Mouse (Mus musculus) kidney, embryonic 15.5 days (tissue): Measurements from ENCODE around the gene Ess2. TPM values are rescaled to one million over a fixed set of nuclear protein-coding genes. Genes with fewer than 3 reads are reported as not detected.
A peak's percentile ranks its signal among the peaks of the same experiment; 100 is the strongest.

Experiments used
- ATAC-seq: fragments of 200-750 bp; cut with Nextera tagmentation; replicated peaks from 2 replicates; pipeline ENCODE4 v1.8.0; 2017; ENCODE audit warnings: moderate TSS enrichment; ENCODE audit not compliant: low FRiP score
- H3K27ac ChIP-seq: fragments of 300-500 bp; sonication (generic); 2 replicates; pipeline ENCODE4 v1.5.1; 2015; ENCODE audit warnings: mild to moderate bottlenecking, inconsistent platforms
- H3K27me3 ChIP-seq: fragments of 300-500 bp; sonication (generic); 2 replicates; pipeline ENCODE4 v1.6.1; 2015; ENCODE audit warnings: inconsistent platforms
- H3K36me3 ChIP-seq: fragments of 300-500 bp; sonication (generic); 2 replicates; pipeline ENCODE4 v1.6.1; 2015; ENCODE audit warnings: inconsistent platforms
- H3K4me1 ChIP-seq: fragments of 300-500 bp; sonication (generic); 2 replicates; pipeline ENCODE4 v1.6.1; 2015; ENCODE audit warnings: inconsistent platforms
- H3K4me2 ChIP-seq: fragments of 300-500 bp; sonication (generic); 2 replicates; pipeline ENCODE4 v1.6.1; 2015; ENCODE audit warnings: moderate library complexity, mild to moderate bottlenecking, inconsistent platforms
- H3K4me3 ChIP-seq: fragments of 300-500 bp; sonication (generic); replicated peaks from 2 replicates; pipeline ENCODE4 v1.5.1; 2015; ENCODE audit warnings: mild to moderate bottlenecking, inconsistent platforms
- H3K9ac ChIP-seq: fragments of 300-500 bp; sonication (generic); 2 replicates; pipeline ENCODE4 v1.6.1; 2015; ENCODE audit warnings: mild to moderate bottlenecking, inconsistent platforms
- H3K9me3 ChIP-seq: fragments of 300-500 bp; sonication (generic); replicated peaks from 2 replicates; pipeline ENCODE4 v1.6.1; 2016; ENCODE audit warnings: inconsistent platforms
- WGBS: fragments of 180-500 bp; shearing (Covaris S2); methylation state at CpG from one replicate; pipeline ENCODE4 v1.1.7; 2015; ENCODE audit warnings: mixed read lengths; 5-methylcytosine and 5-hydroxymethylcytosine counted together
- polyA plus RNA-seq: library from polyadenylated mRNA; unstranded; fragments of >200 nt; fragmentation: Nextera tagmentation; extraction: Ambion mirVana; gene quantifications from 2 replicates; pipeline ENCODE4 v1.2.1, GENCODE M21; 2015

Gene Ess2
- polyA plus RNA-seq, 1 experiment from 2014 or later, result 42.3 TPM

DNA sequence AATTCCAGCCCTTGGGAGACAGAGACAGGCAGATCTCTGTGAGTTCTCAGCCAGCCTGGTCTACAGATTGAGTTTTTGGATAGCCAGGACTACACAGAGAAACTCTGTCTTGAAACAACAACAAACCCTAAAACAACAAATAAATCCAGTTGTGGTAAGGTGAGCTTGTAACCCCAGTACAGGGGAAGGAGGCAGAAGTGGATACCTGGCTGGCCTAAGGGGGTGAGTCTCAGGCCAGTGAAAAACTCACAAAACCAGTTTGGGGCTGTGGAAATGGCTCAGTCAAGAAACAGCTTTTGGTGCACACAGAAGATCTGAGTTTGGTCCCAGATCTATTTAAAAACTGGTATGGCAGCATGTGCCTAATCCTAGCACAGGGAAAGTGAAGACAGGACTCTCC, 29.0 kb downstream of the Ess2 start:
- Histone ChIP-seq H3K4me2 (no peak overlapping the region), H3K9me3 (no peaks in the 10 kb centered on the region), H3K4me3 (no peak overlapping the region), H3K27me3 (no peaks in the 10 kb centered on the region), H3K4me1 (peaks cover 4% of the 10 kb centered on the region; the same call in 1 of the 2 replicates), H3K9ac (no peak overlapping the region), H3K36me3 (peaks cover 27% of the 10 kb centered on the region), H3K27ac (no peak overlapping the region)
- no peak for ATAC-seq

DNA sequence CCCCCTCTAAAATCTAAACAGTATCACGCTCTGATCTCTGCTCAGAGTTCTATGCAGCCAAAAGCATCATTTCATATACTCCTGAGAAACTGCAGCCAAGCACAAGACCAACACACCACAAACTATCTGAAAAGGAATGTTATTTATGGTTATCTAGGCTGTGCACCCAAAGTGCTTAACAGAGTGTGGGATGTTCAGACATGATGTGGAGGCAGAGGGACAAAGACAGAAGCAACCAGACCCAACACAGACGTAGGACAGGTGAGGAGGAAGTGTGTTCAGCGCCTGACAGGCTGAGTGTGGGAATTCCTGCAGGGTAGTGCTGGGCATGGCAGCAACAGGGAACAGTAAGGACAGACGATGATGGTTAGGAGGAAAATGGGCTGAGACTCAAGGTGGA, 31.6 kb downstream of the Ess2 start:
- H3K4me2 ChIP-seq, result no peak overlapping the region
- H3K4me1 ChIP-seq, result peaks cover 4% of the 10 kb centered on the region; the same call in 1 of the 2 replicates
- ATAC-seq, result no peak
- WGBS, result 88% methylated on average over 4 of the region's 4 CpGs
- no peaks in the 10 kb centered on the region for H3K27me3 ChIP-seq
- H3K4me3 ChIP-seq, result no peak overlapping the region
- no peak overlapping the region for H3K27ac ChIP-seq
- no peak overlapping the region for H3K9ac ChIP-seq
- H3K9me3 ChIP-seq, result no peaks in the 10 kb centered on the region
- H3K36me3 ChIP-seq, result peaks cover 29% of the 10 kb centered on the region

DNA sequence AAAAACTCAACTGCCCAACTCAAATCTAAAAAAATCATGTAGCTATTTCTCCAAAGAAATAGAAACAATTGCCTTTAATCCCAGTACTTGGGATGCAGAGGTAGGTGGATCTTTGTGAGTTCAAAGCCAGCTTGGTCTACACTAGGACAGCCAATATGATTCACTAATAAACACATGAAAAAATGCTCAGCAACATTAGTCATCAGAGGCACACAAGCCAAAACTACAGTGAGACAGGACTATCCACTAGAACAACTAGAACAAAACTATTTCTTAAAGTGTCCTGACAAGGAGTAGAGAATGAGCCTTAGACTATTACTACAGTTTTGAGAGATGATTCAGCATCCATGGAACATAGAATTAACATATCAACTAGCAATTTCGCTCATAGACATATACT, 35.1 kb downstream of the Ess2 start:
- no peak overlapping the region for H3K9ac ChIP-seq
- H3K27me3 ChIP-seq, result no peaks in the 10 kb centered on the region
- H3K4me1 ChIP-seq, result no peaks in the 10 kb centered on the region
- H3K4me3 ChIP-seq, result no peak overlapping the region
- H3K36me3 ChIP-seq, result peaks cover 40% of the 10 kb centered on the region
- no peaks in the 10 kb centered on the region for H3K9me3 ChIP-seq
- no peak for ATAC-seq
- no peak overlapping the region for H3K4me2 ChIP-seq
- H3K27ac ChIP-seq, result no peak overlapping the region
- 94% methylated on average over 1 of the region's 1 CpGs for WGBS

DNA sequence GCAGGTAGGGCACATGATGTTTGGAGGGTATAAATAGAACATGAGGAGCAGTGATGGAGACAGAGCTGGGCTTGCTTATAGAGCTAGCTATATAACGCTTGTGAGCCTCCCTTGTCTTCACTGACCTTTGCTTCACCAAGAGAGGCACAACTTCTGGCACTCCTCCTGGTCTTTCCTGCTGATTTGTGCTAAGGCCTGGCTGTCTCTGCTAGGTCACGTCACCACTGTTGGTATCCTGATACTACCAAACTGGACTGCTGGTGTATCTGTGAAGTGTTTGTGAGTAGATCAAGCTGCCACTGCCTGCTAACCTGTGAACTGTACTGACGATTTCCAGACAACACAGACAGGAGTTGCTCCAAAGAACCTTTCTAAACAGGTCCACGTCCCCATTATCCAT, 36.0 kb downstream of the Ess2 start:
- H3K4me3 ChIP-seq, result no peak overlapping the region
- no peaks in the 10 kb centered on the region for H3K27me3 ChIP-seq
- H3K27ac ChIP-seq, result no peak overlapping the region
- 79% methylated on average over 4 of the region's 4 CpGs for WGBS
- H3K4me1 ChIP-seq, result no peaks in the 10 kb centered on the region
- no peak overlapping the region for H3K9ac ChIP-seq
- no peaks in the 10 kb centered on the region for H3K9me3 ChIP-seq
- no peak overlapping the region for H3K4me2 ChIP-seq
- peaks cover 50% of the 10 kb centered on the region for H3K36me3 ChIP-seq
- no peak for ATAC-seq

DNA sequence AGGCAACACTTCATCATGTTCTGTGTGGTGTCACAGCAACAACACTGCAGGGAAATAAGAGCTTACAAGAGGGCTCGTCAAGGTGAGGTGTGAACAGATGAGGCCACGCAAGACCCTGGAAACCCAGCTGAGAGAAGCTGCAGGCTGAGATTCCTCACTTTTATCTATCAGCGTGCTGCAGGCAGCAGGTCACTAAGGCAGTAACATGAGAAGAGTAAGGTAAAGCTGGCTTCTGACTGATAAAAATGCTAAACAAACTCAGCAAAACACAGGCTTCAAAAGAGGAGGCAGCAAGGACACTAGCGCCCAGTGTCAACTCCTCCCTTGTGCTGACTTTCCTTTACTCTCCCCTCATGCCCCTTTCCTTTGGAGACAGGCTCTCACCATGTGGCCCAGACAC, 38.2 kb downstream of the Ess2 start:
- H3K9me3 ChIP-seq, result no peaks in the 10 kb centered on the region
- no peak overlapping the region for H3K9ac ChIP-seq
- H3K4me3 ChIP-seq, result no peak overlapping the region
- 45% methylated on average over 4 of the region's 4 CpGs for WGBS
- peaks cover 58% of the 10 kb centered on the region for H3K36me3 ChIP-seq
- no peaks in the 10 kb centered on the region for H3K4me1 ChIP-seq
- H3K27ac ChIP-seq, result no peak overlapping the region
- no peak for ATAC-seq
- H3K27me3 ChIP-seq, result no peaks in the 10 kb centered on the region
- no peak overlapping the region for H3K4me2 ChIP-seq

DNA sequence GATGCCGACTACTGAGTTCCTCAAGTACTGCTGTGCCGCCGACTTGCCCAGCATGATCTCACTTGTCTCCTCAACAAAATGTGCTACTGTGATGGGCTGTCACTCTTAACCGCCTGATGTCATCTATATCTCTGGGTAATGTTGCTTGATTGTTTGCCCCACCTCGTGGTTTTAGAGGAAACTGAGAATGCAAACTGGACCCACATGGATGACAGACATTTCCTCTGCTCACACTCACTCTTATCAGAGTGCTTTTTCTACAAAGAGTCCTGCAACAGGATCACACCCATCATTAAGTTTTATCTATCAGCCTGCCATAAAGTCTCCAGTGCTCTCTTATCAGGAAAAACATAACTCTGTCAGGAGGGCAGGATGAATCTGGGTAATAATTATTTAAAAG, 39.9 kb downstream of the Ess2 start:
- H3K4me1 ChIP-seq, result no peaks in the 10 kb centered on the region
- ATAC-seq, result no peak
- H3K9me3 ChIP-seq, result no peaks in the 10 kb centered on the region
- H3K4me2 ChIP-seq, result no peak overlapping the region
- peaks cover 53% of the 10 kb centered on the region for H3K36me3 ChIP-seq
- H3K27me3 ChIP-seq, result no peaks in the 10 kb centered on the region
- 77% methylated on average over 5 of the region's 5 CpGs for WGBS
- no peak overlapping the region for H3K27ac ChIP-seq
- no peak overlapping the region for H3K9ac ChIP-seq
- no peak overlapping the region for H3K4me3 ChIP-seq

DNA sequence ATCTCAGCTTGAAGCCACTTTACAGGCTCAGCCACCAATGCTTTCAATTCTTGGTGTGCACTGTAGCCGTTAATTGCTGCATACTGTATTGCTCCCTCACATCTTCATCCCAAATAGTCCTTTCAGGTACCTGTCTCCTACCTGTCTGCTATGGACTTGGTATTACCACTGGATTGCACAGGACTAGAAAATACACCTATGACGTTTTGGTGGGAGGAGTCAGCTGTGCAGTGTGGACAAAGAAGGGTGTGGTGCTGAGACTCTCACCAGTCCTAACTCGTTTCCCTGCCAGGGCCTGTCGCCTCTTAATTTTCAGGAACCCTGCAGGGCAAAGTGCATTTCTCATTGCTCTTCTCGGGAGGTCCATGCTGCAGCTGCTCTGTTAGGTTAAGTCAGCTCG, 45.4 kb downstream of the Ess2 start:
- Histone ChIP-seq H3K36me3 (peaks cover 59% of the 10 kb centered on the region), H3K4me2 (no peak overlapping the region), H3K27me3 (no peaks in the 10 kb centered on the region), H3K4me1 (no peaks in the 10 kb centered on the region), H3K4me3 (no peak overlapping the region), H3K9ac (no peak overlapping the region), H3K27ac (peak overlapping the region; percentile 15; the same call in 1 of the 2 replicates), H3K9me3 (no peaks in the 10 kb centered on the region)
- ATAC-seq, result no peak
- WGBS, result 73% methylated on average over 6 of the region's 6 CpGs

DNA sequence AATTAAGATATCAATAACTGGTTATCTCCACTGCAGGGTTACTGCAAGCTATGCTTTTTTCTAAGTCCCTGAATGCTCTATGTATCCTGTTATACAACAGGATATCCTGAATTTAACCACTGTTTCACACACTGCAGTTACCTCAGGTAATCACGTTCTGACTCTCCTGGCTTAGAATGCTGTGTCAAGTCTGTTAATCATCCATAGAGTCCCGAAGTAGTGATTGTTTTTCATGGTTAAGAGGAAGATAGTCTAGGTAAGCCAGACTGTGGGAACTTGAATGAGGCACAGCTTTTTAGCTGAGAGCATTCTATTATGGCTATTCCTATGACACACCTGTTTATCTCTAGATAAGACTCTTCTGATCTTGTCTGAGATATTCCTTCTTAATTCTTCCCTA, 45.9 kb downstream of the Ess2 start:
- 63% methylated on average over 2 of the region's 2 CpGs for WGBS
- no peak for ATAC-seq

DNA sequence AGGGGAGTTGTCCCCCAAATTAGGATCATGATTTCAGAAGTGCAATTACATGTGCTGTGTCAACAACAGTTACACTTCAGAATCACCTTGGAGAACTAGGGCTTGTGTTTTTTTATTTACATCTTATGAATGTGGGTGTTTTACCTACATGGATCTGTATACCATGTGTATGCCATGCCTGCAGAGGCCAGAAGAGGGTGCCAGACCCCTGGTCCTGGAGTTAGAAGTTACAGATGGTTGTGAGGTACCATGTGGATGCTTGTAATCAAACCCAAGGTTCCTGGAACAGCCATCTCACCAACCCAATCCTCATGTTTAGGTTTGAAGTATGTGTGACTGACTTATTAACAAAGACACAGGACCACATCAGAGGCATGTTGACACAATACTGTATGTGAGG, 52.6 kb downstream of the Ess2 start:
- ATAC-seq, result no peak
- Histone ChIP-seq H3K27ac (no peak overlapping the region), H3K4me3 (no peak overlapping the region), H3K27me3 (no peaks in the 10 kb centered on the region), H3K4me1 (no peaks in the 10 kb centered on the region), H3K4me2 (no peak overlapping the region), H3K9ac (no peak overlapping the region), H3K9me3 (no peaks in the 10 kb centered on the region), H3K36me3 (peaks cover 82% of the 10 kb centered on the region)

More for the DNA sequence above, 45.9 kb downstream of the Ess2 start:
- no peaks in the 10 kb centered on the region for H3K9me3 ChIP-seq
- H3K27me3 ChIP-seq, result no peaks in the 10 kb centered on the region
- H3K4me2 ChIP-seq, result no peak overlapping the region
- H3K9ac ChIP-seq, result no peak overlapping the region
- H3K27ac ChIP-seq, result no peak overlapping the region
- no peak overlapping the region for H3K4me3 ChIP-seq
- no peaks in the 10 kb centered on the region for H3K4me1 ChIP-seq
- H3K36me3 ChIP-seq, result peaks cover 59% of the 10 kb centered on the region

DNA sequence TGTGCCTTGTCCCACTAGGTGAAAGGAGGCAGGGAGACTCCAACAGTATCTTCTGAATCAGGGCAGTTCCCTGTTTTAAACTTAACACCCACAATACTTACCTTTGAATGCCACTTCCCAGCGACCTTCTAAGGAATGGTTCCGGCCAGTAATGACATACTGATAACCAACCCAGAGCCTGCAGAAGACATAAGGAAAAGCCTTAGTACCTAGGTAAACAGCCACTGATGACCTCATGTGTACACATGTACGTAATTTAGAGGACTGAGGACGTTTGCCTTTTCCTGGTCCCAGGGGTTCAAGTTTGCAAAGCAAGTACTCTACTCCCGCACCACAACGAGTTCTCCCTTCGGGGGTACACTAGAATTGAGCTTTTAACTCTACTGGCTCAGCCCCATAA, 54.0 kb downstream of the Ess2 start:
- Histone ChIP-seq H3K4me1 (no peaks in the 10 kb centered on the region), H3K27me3 (no peaks in the 10 kb centered on the region), H3K36me3 (peaks cover 87% of the 10 kb centered on the region), H3K4me3 (no peak overlapping the region), H3K9me3 (no peaks in the 10 kb centered on the region), H3K4me2 (no peak overlapping the region), H3K9ac (no peak overlapping the region), H3K27ac (no peak overlapping the region)
- 86% methylated on average over 7 of the region's 7 CpGs for WGBS
- no peak for ATAC-seq

DNA sequence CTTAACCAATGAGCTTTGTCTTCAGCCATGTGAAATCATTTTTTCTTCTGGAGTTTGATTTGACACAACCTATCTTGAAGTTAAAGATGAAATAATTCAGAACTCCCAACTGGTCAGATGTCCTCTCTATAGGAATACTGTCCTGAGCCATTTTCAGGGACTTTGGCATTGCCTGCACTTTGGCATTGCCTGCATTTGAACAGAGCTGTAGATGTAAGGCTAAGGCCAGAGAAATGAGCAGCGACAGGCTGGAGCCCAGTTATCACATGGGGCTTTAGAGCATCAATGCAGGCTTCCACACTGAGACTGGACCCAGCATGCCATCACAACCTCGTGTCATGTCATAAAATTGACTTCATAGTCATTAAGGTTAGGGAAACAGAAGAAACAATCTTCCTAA, 57.9 kb downstream of the Ess2 start:
- H3K27ac ChIP-seq, result no peak overlapping the region
- H3K4me2 ChIP-seq, result no peak overlapping the region
- no peak for ATAC-seq
- no peaks in the 10 kb centered on the region for H3K27me3 ChIP-seq
- WGBS, result 84% methylated on average over 2 of the region's 2 CpGs
- H3K4me3 ChIP-seq, result no peak overlapping the region
- H3K36me3 ChIP-seq, result peaks cover 93% of the 10 kb centered on the region
- H3K4me1 ChIP-seq, result no peaks in the 10 kb centered on the region
- no peaks in the 10 kb centered on the region for H3K9me3 ChIP-seq
- no peak overlapping the region for H3K9ac ChIP-seq

DNA sequence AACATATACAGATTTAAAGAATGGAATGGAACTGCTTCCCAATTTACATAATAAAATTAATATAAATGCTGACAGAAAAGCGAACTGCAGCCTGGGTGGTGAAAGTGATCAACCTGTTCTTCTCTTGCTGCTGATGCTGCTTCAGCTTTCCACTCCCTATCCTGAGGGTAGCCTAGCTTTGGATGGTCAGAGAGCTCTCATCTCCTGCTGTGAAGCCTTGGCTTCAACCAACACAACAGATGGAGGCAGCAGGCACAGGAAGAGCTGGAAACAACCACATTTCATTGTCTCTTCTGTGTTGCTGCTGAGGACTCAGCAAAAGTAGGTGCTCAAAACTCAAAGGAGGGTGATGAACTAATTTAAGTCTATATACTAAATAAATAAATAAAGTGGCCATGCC, 59.3 kb downstream of the Ess2 start:
- ATAC-seq, result no peak
- Histone ChIP-seq H3K36me3 (peaks cover 93% of the 10 kb centered on the region), H3K4me2 (no peak overlapping the region), H3K27me3 (no peaks in the 10 kb centered on the region), H3K9me3 (no peaks in the 10 kb centered on the region), H3K4me3 (no peak overlapping the region), H3K27ac (no peak overlapping the region), H3K9ac (no peak overlapping the region), H3K4me1 (no peaks in the 10 kb centered on the region)
- WGBS, result 100% methylated on average over 1 of the region's 1 CpGs

DNA sequence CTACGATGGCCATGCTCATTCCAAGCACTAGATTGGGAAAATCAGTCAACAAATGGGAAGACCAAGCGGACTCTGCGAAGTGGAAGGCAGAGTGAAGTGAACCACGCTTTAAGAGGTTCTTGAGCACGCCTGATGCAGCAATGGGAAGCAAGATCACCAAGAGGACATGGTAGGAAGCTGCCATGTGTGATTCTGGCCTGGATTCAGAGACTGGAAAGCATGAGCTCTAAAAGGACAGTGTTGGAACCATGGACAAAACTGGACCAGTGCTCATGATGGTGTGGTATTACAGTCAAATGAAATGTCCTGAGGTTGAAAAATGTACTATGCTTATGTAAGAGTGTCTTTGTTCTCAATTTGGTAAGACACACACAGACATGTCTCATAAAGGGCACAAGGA, 59.8 kb downstream of the Ess2 start:
- WGBS, result 96% methylated on average over 5 of the region's 5 CpGs
- no peaks in the 10 kb centered on the region for H3K9me3 ChIP-seq
- H3K4me2 ChIP-seq, result no peak overlapping the region
- no peak overlapping the region for H3K4me3 ChIP-seq
- H3K27me3 ChIP-seq, result no peaks in the 10 kb centered on the region
- no peaks in the 10 kb centered on the region for H3K4me1 ChIP-seq
- ATAC-seq, result no peak
- peaks cover 93% of the 10 kb centered on the region for H3K36me3 ChIP-seq
- H3K9ac ChIP-seq, result no peak overlapping the region
- H3K27ac ChIP-seq, result no peak overlapping the region
